Comparison of ENCODE assay signal across 11 mouse cellular contexts in the genomic region with DNA sequence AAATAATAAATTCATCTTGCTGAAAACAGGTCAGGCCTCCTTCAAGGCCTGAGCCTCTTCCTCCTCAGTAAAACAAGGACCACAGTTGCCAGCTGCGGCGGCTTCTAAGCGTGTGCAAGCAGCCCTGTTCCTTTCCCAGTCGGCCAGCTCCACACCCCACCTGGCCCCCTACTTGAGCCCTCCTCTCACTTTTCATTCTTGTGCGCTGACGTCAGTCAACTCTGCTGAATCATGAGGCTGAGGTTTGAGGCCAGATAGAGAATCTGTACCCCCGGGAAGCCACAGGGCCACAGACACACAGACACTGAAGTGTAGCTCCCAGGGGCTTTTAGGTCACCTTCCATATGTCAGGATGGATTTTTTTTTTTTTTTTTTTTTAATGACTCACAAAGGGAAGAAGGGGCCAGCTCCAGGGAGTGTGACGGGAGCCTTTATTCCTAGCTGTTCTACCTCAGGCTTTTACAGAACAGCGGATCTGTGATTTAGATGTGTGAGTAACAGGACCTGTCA. TPM values are rescaled to one million over a fixed set of nuclear protein-coding genes. Genes with fewer than 3 reads are reported as not detected.
A peak's percentile ranks its signal among the peaks of the same experiment; 100 is the strongest.
DNase-seq lines count a peak whose midpoint lies in the region; ATAC-seq lines count a peak whose summit lies in the region.
"Had no signal": no experiment of that assay in that cellular context is flagged by ENCODE, and none has a peak within 500 bp of the region (broad histone marks: within the 10 kb centered on the region; RNA-seq: fewer than 3 reads in every experiment).

No protein-coding gene starts in this region.

- no peak for ATAC-seq in forebrain, embryonic 13.5 days
- ATAC-seq in forebrain, embryonic 12.5 days (ENCODE audit: low FRiP score): no peak
- no peak for ATAC-seq in midbrain, embryonic 14.5 days (ENCODE audit: low FRiP score, low TSS enrichment)
- ATAC-seq in midbrain, embryonic 11.5 days (ENCODE audit: low FRiP score): no peak
- no peak for ATAC-seq in embryonic facial prominence, embryonic 15.5 days (ENCODE audit: insufficient number of reproducible peaks, low FRiP score, low TSS enrichment, low read depth)

- peaks cover 23% of the 10 kb centered on the region for H3K27me3 ChIP-seq in forebrain, embryonic 13.5 days
- H3K27me3 ChIP-seq in forebrain, embryonic 12.5 days: peaks cover 30% of the 10 kb centered on the region
- peaks cover 21% of the 10 kb centered on the region for H3K27me3 ChIP-seq in midbrain, embryonic 14.5 days (ENCODE audit: control insufficient read depth, insufficient read depth, low read length)
- peaks cover 15% of the 10 kb centered on the region for H3K27me3 ChIP-seq in midbrain, embryonic 11.5 days (ENCODE audit: control insufficient read depth, insufficient read depth, low read length)
- H3K27me3 ChIP-seq in embryonic facial prominence, embryonic 15.5 days: no peaks in the 10 kb centered on the region

- H3K36me3 ChIP-seq in forebrain, embryonic 13.5 days (ENCODE audit: poor library complexity, severe bottlenecking): no peaks in the 10 kb centered on the region
- H3K36me3 ChIP-seq in forebrain, embryonic 12.5 days (replicated peaks): no peaks in the 10 kb centered on the region
- H3K36me3 ChIP-seq in midbrain, embryonic 14.5 days (ENCODE audit: control insufficient read depth, insufficient read depth, low read length): no peaks in the 10 kb centered on the region
- no peaks in the 10 kb centered on the region for H3K36me3 ChIP-seq in midbrain, embryonic 11.5 days (ENCODE audit: control insufficient read depth, insufficient read depth, low read length)
- H3K36me3 ChIP-seq in embryonic facial prominence, embryonic 15.5 days: no peaks in the 10 kb centered on the region
- H3K36me3 ChIP-seq: liver, embryonic 15.5 days had no signal

- H3K4me1 ChIP-seq in forebrain, embryonic 13.5 days: peaks cover 35% of the 10 kb centered on the region
- H3K4me1 ChIP-seq in forebrain, embryonic 12.5 days: peaks cover 25% of the 10 kb centered on the region
- peaks cover 8% of the 10 kb centered on the region; the same call in 1 of the 2 replicates for H3K4me1 ChIP-seq in midbrain, embryonic 14.5 days (ENCODE audit: control insufficient read depth, insufficient read depth, low read length)
- H3K4me1 ChIP-seq in midbrain, embryonic 11.5 days (ENCODE audit: control insufficient read depth, insufficient read depth, low read length): peaks cover 10% of the 10 kb centered on the region
- peaks cover 56% of the 10 kb centered on the region for H3K4me1 ChIP-seq in embryonic facial prominence, embryonic 15.5 days

- 36% methylated on average over 9 of the region's 9 CpGs for WGBS in forebrain, embryonic 13.5 days
- WGBS in forebrain, embryonic 12.5 days: 39% methylated on average over 9 of the region's 9 CpGs
- WGBS in midbrain, embryonic 14.5 days: 39% methylated on average over 9 of the region's 9 CpGs
- 44% methylated on average over 9 of the region's 9 CpGs for WGBS in midbrain, embryonic 11.5 days
- WGBS in embryonic facial prominence, embryonic 15.5 days: 26% methylated on average over 9 of the region's 9 CpGs

- DNase-seq in midbrain, embryonic 14.5 days: peak; percentile 14
- no peak for DNase-seq in midbrain, embryonic 11.5 days (ENCODE audit: low spot score, missing footprints)
- DNase-seq in thymus, postnatal 0 days (ENCODE audit: low spot score): peak; percentile 82
- no peak for DNase-seq in left cerebral cortex, adult 11 months (ENCODE audit: low spot score)
- no peak for DNase-seq in gastrocnemius, postnatal 36 days

- no peak overlapping the region for H3K4me2 ChIP-seq in forebrain, embryonic 13.5 days
- H3K4me2 ChIP-seq in forebrain, embryonic 12.5 days: no peak overlapping the region
- no peak overlapping the region for H3K4me2 ChIP-seq in midbrain, embryonic 14.5 days (ENCODE audit: low read length)
- H3K4me2 ChIP-seq in midbrain, embryonic 11.5 days: no peak overlapping the region
- peak overlapping the region; percentile 84; the same call in 1 of the 2 replicates for H3K4me2 ChIP-seq in embryonic facial prominence, embryonic 15.5 days (replicated peaks)

- no peak overlapping the region for H3K27ac ChIP-seq in forebrain, embryonic 13.5 days
- no peak overlapping the region for H3K27ac ChIP-seq in forebrain, embryonic 12.5 days
- H3K27ac ChIP-seq in midbrain, embryonic 14.5 days (replicated peaks; ENCODE audit: low read depth, low read length): no peak overlapping the region
- H3K27ac ChIP-seq in midbrain, embryonic 11.5 days (ENCODE audit: low read depth, low read length): no peak overlapping the region
- H3K27ac ChIP-seq in embryonic facial prominence, embryonic 15.5 days (replicated peaks): peak overlapping the region; percentile 72; the same call in 1 of the 2 replicates
- H3K27ac ChIP-seq: liver, embryonic 15.5 days had no signal

- intact Hi-C loops in gastrocnemius, postnatal 36 days (cut with DNase I): loop anchor here (5.0 kb wide), 2 partner anchors 115 to 140 kb away; no protein-coding TSS in a partner anchor

- H3K9ac ChIP-seq in forebrain, embryonic 13.5 days: 0 out of 2 replicates have a peak overlapping the region, but pooled peaks have one; percentile 16
- H3K9ac ChIP-seq in forebrain, embryonic 12.5 days: no peak overlapping the region
- no peak overlapping the region for H3K9ac ChIP-seq in midbrain, embryonic 14.5 days (replicated peaks; ENCODE audit: low read length)
- H3K9ac ChIP-seq in midbrain, embryonic 11.5 days (ENCODE audit: low read length): no peak overlapping the region
- H3K9ac ChIP-seq in embryonic facial prominence, embryonic 15.5 days: no peak overlapping the region
- H3K9ac ChIP-seq: liver, embryonic 15.5 days had no signal

- no peak overlapping the region for H3K4me3 ChIP-seq in forebrain, embryonic 13.5 days
- no peak overlapping the region for H3K4me3 ChIP-seq in forebrain, embryonic 12.5 days (replicated peaks)
- H3K4me3 ChIP-seq in midbrain, embryonic 14.5 days (replicated peaks; ENCODE audit: low read depth, low read length): no peak overlapping the region
- H3K4me3 ChIP-seq in midbrain, embryonic 11.5 days (ENCODE audit: low read depth, low read length): no peak overlapping the region
- H3K4me3 ChIP-seq in embryonic facial prominence, embryonic 15.5 days (replicated peaks): peak overlapping the region; percentile 75; the same call in 1 of the 2 replicates
- H3K4me3 ChIP-seq: liver, embryonic 15.5 days had no signal

- H3K9me3 ChIP-seq in forebrain, embryonic 13.5 days (replicated peaks): no peaks in the 10 kb centered on the region
- no peaks in the 10 kb centered on the region for H3K9me3 ChIP-seq in forebrain, embryonic 12.5 days
- no peaks in the 10 kb centered on the region for H3K9me3 ChIP-seq in midbrain, embryonic 14.5 days (ENCODE audit: control insufficient read depth, low read length)
- no peaks in the 10 kb centered on the region for H3K9me3 ChIP-seq in midbrain, embryonic 11.5 days (ENCODE audit: control insufficient read depth, low read length)
- no peaks in the 10 kb centered on the region for H3K9me3 ChIP-seq in embryonic facial prominence, embryonic 15.5 days (replicated peaks)
- H3K9me3 ChIP-seq: liver, embryonic 15.5 days had no signal

RNA-seq across cellular contexts. Expression of a gene that starts 3.4 kb away (rescaled TPM):
- polyA plus RNA-seq in forebrain, embryonic 13.5 days (2015; fragmentation: Nextera tagmentation; extraction: Ambion mirVana): 1.3 and 1.5 TPM in 2 replicates
- 2.2 and 2.6 TPM in 2 replicates for polyA plus RNA-seq in forebrain, embryonic 12.5 days (2016; fragmentation: Nextera tagmentation; extraction: Ambion mirVana)
- 2.5 and 2.7 TPM in 2 replicates for polyA plus RNA-seq in midbrain, embryonic 14.5 days (2014; fragmentation: Nextera tagmentation; extraction: Ambion mirVana)
- 2.2 and 2.5 TPM in 2 replicates for polyA plus RNA-seq in midbrain, embryonic 11.5 days (2014; fragmentation: Nextera tagmentation; extraction: Ambion mirVana)
- 15.3 and 15.4 TPM in 2 replicates for polyA plus RNA-seq in embryonic facial prominence, embryonic 15.5 days (2015; fragmentation: Nextera tagmentation; extraction: Ambion mirVana)
- 146 and 184 TPM in 2 replicates for polyA plus RNA-seq in thymus, postnatal 0 days (2015; fragmentation: Nextera tagmentation; extraction: Ambion mirVana)
- total RNA-seq in gastrocnemius, postnatal 36 days (2021): under 1 TPM; 0.51 to 0.52 TPM

RNA-seq across cellular contexts. Expression of a gene that starts 6.5 kb away (rescaled TPM):
- polyA plus RNA-seq in forebrain, embryonic 13.5 days (2015; fragmentation: Nextera tagmentation; extraction: Ambion mirVana): not detected in 2 replicates
- polyA plus RNA-seq in forebrain, embryonic 12.5 days (2016; fragmentation: Nextera tagmentation; extraction: Ambion mirVana): not detected in 2 replicates
- not detected in 2 replicates for polyA plus RNA-seq in midbrain, embryonic 14.5 days (2014; fragmentation: Nextera tagmentation; extraction: Ambion mirVana)
- polyA plus RNA-seq in midbrain, embryonic 11.5 days (2014; fragmentation: Nextera tagmentation; extraction: Ambion mirVana): not detected in 2 replicates
- polyA plus RNA-seq in embryonic facial prominence, embryonic 15.5 days (2015; fragmentation: Nextera tagmentation; extraction: Ambion mirVana): not detected in 2 replicates
- polyA plus RNA-seq in thymus, postnatal 0 days (2015; fragmentation: Nextera tagmentation; extraction: Ambion mirVana): 3.7 and 4.5 TPM in 2 replicates
- under 1 TPM in 1 of 2 experiments, not detected in 1; 0.52 TPM for total RNA-seq in gastrocnemius, postnatal 36 days (2021)
- total RNA-seq: gastrocnemius, adult 8-10 months; neutrophil, adult 5-6 weeks had no signal
- polyA plus RNA-seq: liver, embryonic 15.5 days had no signal

RNA-seq across cellular contexts. Expression of a gene that starts 8.8 kb away (rescaled TPM):
- not detected in 2 replicates for polyA plus RNA-seq in forebrain, embryonic 13.5 days (2015; fragmentation: Nextera tagmentation; extraction: Ambion mirVana)
- polyA plus RNA-seq in forebrain, embryonic 12.5 days (2016; fragmentation: Nextera tagmentation; extraction: Ambion mirVana): not detected in 2 replicates
- not detected in 2 replicates for polyA plus RNA-seq in midbrain, embryonic 14.5 days (2014; fragmentation: Nextera tagmentation; extraction: Ambion mirVana)
- not detected in 2 replicates for polyA plus RNA-seq in midbrain, embryonic 11.5 days (2014; fragmentation: Nextera tagmentation; extraction: Ambion mirVana)
- not detected in 2 replicates for polyA plus RNA-seq in embryonic facial prominence, embryonic 15.5 days (2015; fragmentation: Nextera tagmentation; extraction: Ambion mirVana)
- not detected in 2 replicates for polyA plus RNA-seq in thymus, postnatal 0 days (2015; fragmentation: Nextera tagmentation; extraction: Ambion mirVana)
- not detected for total RNA-seq in gastrocnemius, postnatal 36 days (2021)
- total RNA-seq: gastrocnemius, adult 8-10 months; neutrophil, adult 5-6 weeks had no signal
- polyA plus RNA-seq: liver, embryonic 15.5 days had no signal

RNA-seq across cellular contexts. Expression of a gene that starts 14.0 kb away (rescaled TPM):
- not detected in 2 replicates for polyA plus RNA-seq in forebrain, embryonic 13.5 days (2015; fragmentation: Nextera tagmentation; extraction: Ambion mirVana)
- polyA plus RNA-seq in forebrain, embryonic 12.5 days (2016; fragmentation: Nextera tagmentation; extraction: Ambion mirVana): not detected in 2 replicates
- not detected in 2 replicates for polyA plus RNA-seq in midbrain, embryonic 14.5 days (2014; fragmentation: Nextera tagmentation; extraction: Ambion mirVana)
- not detected in 2 replicates for polyA plus RNA-seq in midbrain, embryonic 11.5 days (2014; fragmentation: Nextera tagmentation; extraction: Ambion mirVana)
- polyA plus RNA-seq in embryonic facial prominence, embryonic 15.5 days (2015; fragmentation: Nextera tagmentation; extraction: Ambion mirVana): not detected in 2 replicates
- polyA plus RNA-seq in thymus, postnatal 0 days (2015; fragmentation: Nextera tagmentation; extraction: Ambion mirVana): not detected in 2 replicates
- total RNA-seq in gastrocnemius, postnatal 36 days (2021): not detected
- total RNA-seq: gastrocnemius, adult 8-10 months; neutrophil, adult 5-6 weeks had no signal
- polyA plus RNA-seq: liver, embryonic 15.5 days had no signal

RNA-seq across cellular contexts. Expression of a gene that starts 23.7 kb away (rescaled TPM):
- not detected in 2 replicates for polyA plus RNA-seq in forebrain, embryonic 13.5 days (2015; fragmentation: Nextera tagmentation; extraction: Ambion mirVana)
- not detected in 2 replicates for polyA plus RNA-seq in forebrain, embryonic 12.5 days (2016; fragmentation: Nextera tagmentation; extraction: Ambion mirVana)
- polyA plus RNA-seq in midbrain, embryonic 14.5 days (2014; fragmentation: Nextera tagmentation; extraction: Ambion mirVana): 0.74 TPM in 1 of 2 replicates, not detected in the other
- polyA plus RNA-seq in midbrain, embryonic 11.5 days (2014; fragmentation: Nextera tagmentation; extraction: Ambion mirVana): not detected in 2 replicates
- not detected in 2 replicates for polyA plus RNA-seq in embryonic facial prominence, embryonic 15.5 days (2015; fragmentation: Nextera tagmentation; extraction: Ambion mirVana)
- polyA plus RNA-seq in thymus, postnatal 0 days (2015; fragmentation: Nextera tagmentation; extraction: Ambion mirVana): 1.4 and 2.1 TPM in 2 replicates
- total RNA-seq in gastrocnemius, postnatal 36 days (2021): not detected
- total RNA-seq: gastrocnemius, adult 8-10 months; neutrophil, adult 5-6 weeks had no signal
- polyA plus RNA-seq: liver, embryonic 15.5 days had no signal

Comparison
In these comparisons a context has a peak if more than half of its experiments do, and no peak if none do; other contexts are left out.
1. DNase-seq: peak in midbrain, embryonic 14.5 days (single experiment) and thymus, postnatal 0 days (single experiment); none in midbrain, embryonic 11.5 days (single experiment), left cerebral cortex, adult 11 months (single experiment) and gastrocnemius, postnatal 36 days (0 of 2).